Mouse (Mus musculus) brain, embryonic 14.5 days (tissue): ENCODE measurements around the gene 1700024P04Rik.

Experiments
- CTCF ChIP-seq: fragments of 200-500 bp; IDR thresholded peaks from 2 replicates; pipeline ENCODE4 v1.5.1; 2012; ENCODE audit warnings: inconsistent platforms, mild to moderate bottlenecking, moderate library complexity, borderline replicate concordance; ENCODE audit not compliant: insufficient read depth, insufficient read length; ENCODE audit errors: extremely low read depth
- POLR2A ChIP-seq: fragments of 200-500 bp; IDR thresholded peaks from 2 replicates; pipeline ENCODE4 v1.6.1; 2012; ENCODE audit warnings: mild to moderate bottlenecking, inconsistent platforms, borderline replicate concordance; ENCODE audit not compliant: poor library complexity, insufficient read depth, insufficient read length, severe bottlenecking; ENCODE audit errors: extremely low read depth

DNA sequence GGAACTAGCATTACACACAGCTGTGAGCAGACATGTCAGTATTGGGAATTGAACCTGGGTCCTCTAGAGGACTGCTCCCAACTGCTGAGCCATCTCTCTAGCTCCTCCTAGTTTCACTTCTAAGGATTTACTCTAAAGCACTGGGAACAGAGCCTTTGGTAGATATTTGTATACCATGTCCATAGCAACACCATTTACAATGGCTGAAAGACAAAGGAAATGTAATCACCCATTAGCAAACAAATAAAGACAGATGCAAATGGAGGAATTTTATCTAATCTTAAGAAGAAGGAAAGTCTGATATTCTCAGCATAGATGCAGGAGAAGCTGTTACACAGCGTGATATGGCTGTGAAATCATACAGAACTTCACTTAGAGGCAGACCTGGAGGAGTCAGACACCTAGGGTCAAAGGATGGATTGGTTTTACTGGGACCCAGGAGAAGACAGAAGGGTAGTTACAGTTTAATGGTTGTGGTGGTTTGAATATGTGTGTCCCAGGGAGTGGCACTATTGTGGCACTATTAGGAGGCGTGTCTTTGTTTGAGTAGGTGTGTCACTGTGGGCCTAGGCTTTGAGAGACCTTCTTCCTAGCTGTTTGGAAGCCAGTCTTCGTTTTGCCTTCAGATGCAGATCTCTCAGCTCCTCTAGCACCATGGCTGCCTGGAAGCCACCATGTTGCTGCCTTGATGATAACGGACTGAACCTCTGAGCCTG lies 7.1 kb downstream of the 1700024P04Rik start:
- TF ChIP-seq POLR2A (no peak), CTCF (no peak)
